Mouse (Mus musculus): ENCODE measurements at regions not wholly inside any gene's neighbourhood (a gene's known extent, or its start where the extent isn't known, plus 50 kb on each side); places are given as distances from the start of the nearest gene placed in this dataset.

GRCm38 (mm10) chr1:95531017-95531416, 136.4 kb downstream of the St8sia4 start:
- Histone ChIP-seq H3K27me3 (ENCODE audit: control insufficient read depth, insufficient read depth, low read length) (no peaks in the 10 kb centered on the region), H3K4me3 (ENCODE audit: low read depth, low read length) (no peak overlapping the region), H3K9me3 (replicated peaks; ENCODE audit: control insufficient read depth, low read length) (no peaks in the 10 kb centered on the region), H3K36me3 (ENCODE audit: control insufficient read depth, insufficient read depth, low read length) (no peaks in the 10 kb centered on the region), H3K27ac (ENCODE audit: low read depth, low read length) (no peak overlapping the region), H3K4me1 (ENCODE audit: control insufficient read depth, insufficient read depth, low read length) (no peaks in the 10 kb centered on the region), H3K4me2 (no peak overlapping the region), H3K9ac (ENCODE audit: low read depth, low read length) (no peak overlapping the region)
- WGBS (ENCODE audit: insufficient replicate concordance), result 69% methylated on average over 3 of the region's 3 CpGs
- ATAC-seq (replicated peaks; ENCODE audit: insufficient number of reproducible peaks, low FRiP score, low TSS enrichment), result no peak

All from heart, embryonic 11.5 days (tissue).